In the genomic region with DNA sequence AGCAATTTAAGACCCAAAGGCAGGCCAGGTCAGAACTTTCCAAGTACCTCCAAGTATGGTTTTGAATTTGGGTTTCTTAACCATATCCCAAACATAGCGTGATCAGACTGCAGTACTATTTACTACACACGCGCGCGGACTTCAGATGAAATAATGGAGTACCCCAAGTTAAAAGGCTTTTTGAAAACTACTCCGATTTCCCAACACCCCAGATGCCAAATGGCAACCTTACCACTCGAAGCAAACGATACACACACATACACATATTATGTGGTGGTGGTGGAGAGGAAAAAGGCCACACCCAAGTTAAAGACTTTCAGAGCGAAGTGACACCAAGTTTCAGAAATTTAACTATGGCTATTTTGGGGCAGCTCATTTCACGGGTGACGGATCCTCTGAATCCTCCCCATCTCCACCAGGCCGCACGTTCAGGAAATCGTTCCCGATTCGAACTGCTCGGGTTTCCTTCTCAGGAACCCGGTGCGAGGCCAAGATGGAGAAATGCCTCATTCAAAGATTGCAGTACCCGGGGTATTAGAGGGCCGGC, we compare ENCODE assay signal across 8 mouse cellular contexts. TPM values are rescaled to one million over a fixed set of nuclear protein-coding genes. Genes with fewer than 3 reads are reported as not detected.
A peak's percentile ranks its signal among the peaks of the same experiment; 100 is the strongest.
DNase-seq lines count a peak whose midpoint lies in the region; ATAC-seq and TF ChIP-seq lines count a peak whose summit lies in the region.

No protein-coding gene starts in this region.

- H3K9me3 ChIP-seq in ES-Bruce4 (replicated peaks; ENCODE audit: control insufficient read depth, insufficient read depth, low read length, poor library complexity, severe bottlenecking), result no peaks in the 10 kb centered on the region
- H3K9me3 ChIP-seq in embryonic facial prominence, embryonic 13.5 days, result no peaks in the 10 kb centered on the region
- no peaks in the 10 kb centered on the region for H3K9me3 ChIP-seq in intestine, embryonic 14.5 days (ENCODE audit: control insufficient read depth, low read length)
- H3K9me3 ChIP-seq in midbrain, embryonic 14.5 days (ENCODE audit: control insufficient read depth, low read length), result no peaks in the 10 kb centered on the region

- no peaks in the 10 kb centered on the region for H3K36me3 ChIP-seq in kidney, adult 2 months (ENCODE audit: control insufficient read depth, insufficient read depth, low read length)
- peaks cover 3% of the 10 kb centered on the region; the same call in 1 of the 2 replicates for H3K36me3 ChIP-seq in ES-Bruce4 (ENCODE audit: control insufficient read depth, insufficient read depth, low read length, poor library complexity, severe bottlenecking)
- H3K36me3 ChIP-seq in embryonic facial prominence, embryonic 13.5 days, result no peaks in the 10 kb centered on the region
- no peaks in the 10 kb centered on the region for H3K36me3 ChIP-seq in intestine, embryonic 14.5 days (ENCODE audit: control insufficient read depth, insufficient read depth, low read length)
- no peaks in the 10 kb centered on the region for H3K36me3 ChIP-seq in midbrain, embryonic 14.5 days (ENCODE audit: control insufficient read depth, insufficient read depth, low read length)

- peak overlapping the region; percentile 92 for H3K4me3 ChIP-seq in kidney, adult 2 months (ENCODE audit: insufficient read depth, low read depth, low read length)
- peak overlapping the region; percentile 87 for H3K4me3 ChIP-seq in ES-Bruce4 (ENCODE audit: low read depth, low read length)
- H3K4me3 ChIP-seq in embryonic facial prominence, embryonic 13.5 days, result peak overlapping the region; percentile 99
- peak overlapping the region; percentile 94 for H3K4me3 ChIP-seq in intestine, embryonic 14.5 days (ENCODE audit: low read depth, low read length)
- H3K4me3 ChIP-seq in midbrain, embryonic 14.5 days (replicated peaks; ENCODE audit: low read depth, low read length), result peak overlapping the region; percentile 99

- peak overlapping the region; percentile 72 for H3K9ac ChIP-seq in ES-Bruce4 (ENCODE audit: low read depth, poor library complexity, severe bottlenecking)
- H3K9ac ChIP-seq in embryonic facial prominence, embryonic 13.5 days, result peak overlapping the region; percentile 97
- H3K9ac ChIP-seq in intestine, embryonic 14.5 days (ENCODE audit: low read length), result peak overlapping the region; percentile 94
- H3K9ac ChIP-seq in midbrain, embryonic 14.5 days (replicated peaks; ENCODE audit: low read length), result peak overlapping the region; percentile 95

- DNase-seq in kidney, adult 2 months, result no peak
- DNase-seq in kidney, postnatal 14 days, result no peak
- DNase-seq in intestine, embryonic 14.5 days (ENCODE audit: low spot score), result no peak
- DNase-seq in midbrain, embryonic 14.5 days, result peak; percentile 6
- DNase-seq in frontal cortex, postnatal 14 days (ENCODE audit: low spot score in 2 of 2), result no peak
- no peak for DNase-seq in layer of hippocampus, postnatal 25 days (ENCODE audit: extremely low spot score in 1 of 2, low spot score in 1 of 2)

- no peak for TF ChIP-seq EP300 in ES-Bruce4 (IDR thresholded peaks at IDR 0.05; ENCODE audit: insufficient read depth, low read depth, low read length)

- no peak overlapping the region for H3K27ac ChIP-seq in kidney, adult 2 months (ENCODE audit: insufficient read depth, low read depth, low read length)
- H3K27ac ChIP-seq in ES-Bruce4 (ENCODE audit: insufficient read depth, low read length), result no peak overlapping the region
- peak overlapping the region; percentile 87 for H3K27ac ChIP-seq in embryonic facial prominence, embryonic 13.5 days
- peak overlapping the region; percentile 68; the same call in 1 of the 2 replicates for H3K27ac ChIP-seq in intestine, embryonic 14.5 days (ENCODE audit: low read depth)
- H3K27ac ChIP-seq in midbrain, embryonic 14.5 days (replicated peaks; ENCODE audit: low read depth, low read length), result peak overlapping the region; percentile 71

- 3% methylated on average over 21 of the region's 21 CpGs for WGBS in kidney, adult 2 months
- 2% methylated on average over 21 of the region's 21 CpGs for WGBS in embryonic facial prominence, embryonic 13.5 days
- WGBS in intestine, embryonic 14.5 days, result 3% methylated on average over 21 of the region's 21 CpGs
- 7% methylated on average over 21 of the region's 21 CpGs for WGBS in midbrain, embryonic 14.5 days

- TF ChIP-seq CTCF in kidney, adult 2 months (conservative IDR thresholded peaks at IDR 0.05; ENCODE audit: insufficient read depth, insufficient read length, low read depth, low read length), result no peak
- no peak for TF ChIP-seq CTCF in ES-Bruce4 (IDR thresholded peaks at IDR 0.05; ENCODE audit: low read depth, low read length)

- H3K4me1 ChIP-seq in kidney, adult 2 months (ENCODE audit: control insufficient read depth, insufficient read depth, low read length), result peaks cover 4% of the 10 kb centered on the region; the same call in 1 of the 2 replicates
- no peaks in the 10 kb centered on the region for H3K4me1 ChIP-seq in ES-Bruce4 (ENCODE audit: control insufficient read depth, insufficient read depth, low read length)
- H3K4me1 ChIP-seq in embryonic facial prominence, embryonic 13.5 days, result peaks cover 11% of the 10 kb centered on the region
- peaks cover 6% of the 10 kb centered on the region; the same call in 1 of the 2 replicates for H3K4me1 ChIP-seq in intestine, embryonic 14.5 days (replicated peaks; ENCODE audit: control insufficient read depth, insufficient read depth, low read length)
- H3K4me1 ChIP-seq in midbrain, embryonic 14.5 days (ENCODE audit: control insufficient read depth, insufficient read depth, low read length), result peaks cover 13% of the 10 kb centered on the region

- no peak for ATAC-seq in embryonic facial prominence, embryonic 13.5 days (ENCODE audit: insufficient number of reproducible peaks, insufficient read depth, low FRiP score, low TSS enrichment, low read depth)
- ATAC-seq in intestine, embryonic 14.5 days (replicated peaks; ENCODE audit: low FRiP score, low TSS enrichment, low read depth), result no peak
- no peak for ATAC-seq in midbrain, embryonic 14.5 days (ENCODE audit: low FRiP score, low TSS enrichment)

- peak overlapping the region; percentile 74 for H3K4me2 ChIP-seq in embryonic facial prominence, embryonic 13.5 days
- peak overlapping the region; percentile 86 for H3K4me2 ChIP-seq in intestine, embryonic 14.5 days (ENCODE audit: low read length)
- H3K4me2 ChIP-seq in midbrain, embryonic 14.5 days (ENCODE audit: low read length), result peak overlapping the region; percentile 85

- TF ChIP-seq POLR2A in kidney, adult 2 months (IDR thresholded peaks at IDR 0.05; ENCODE audit: low read depth, low read length), result no peak
- TF ChIP-seq POLR2A in ES-Bruce4 (IDR thresholded peaks at IDR 0.05; ENCODE audit: insufficient read depth, low read length), result no peak

- H3K27me3 ChIP-seq in kidney, adult 2 months (replicated peaks; ENCODE audit: control insufficient read depth, insufficient read depth, low read length), result no peaks in the 10 kb centered on the region
- no peaks in the 10 kb centered on the region for H3K27me3 ChIP-seq in ES-Bruce4 (ENCODE audit: control insufficient read depth, insufficient read depth, low read length, poor library complexity, severe bottlenecking)
- no peaks in the 10 kb centered on the region for H3K27me3 ChIP-seq in embryonic facial prominence, embryonic 13.5 days
- H3K27me3 ChIP-seq in intestine, embryonic 14.5 days (replicated peaks; ENCODE audit: control insufficient read depth, insufficient read depth, low read length), result no peaks in the 10 kb centered on the region
- no peaks in the 10 kb centered on the region for H3K27me3 ChIP-seq in midbrain, embryonic 14.5 days (ENCODE audit: control insufficient read depth, insufficient read depth, low read length)

RNA-seq across cellular contexts. Expression of a gene that starts 0.9 kb away (rescaled TPM):
- 37.3 and 46.9 TPM in 2 replicates for polyA plus RNA-seq in kidney, adult 2 months (2012; rRNA removed)
- polyA plus RNA-seq in ES-Bruce4 (2011; ENCODE audit: insufficient read depth, insufficient read length, low read depth, missing spikeins), result 175 and 195 TPM in 2 replicates
- 153 and 158 TPM in 2 replicates for polyA plus RNA-seq in embryonic facial prominence, embryonic 13.5 days (2015; fragmentation: Nextera tagmentation; extraction: Ambion mirVana)
- 128 and 139 TPM in 2 replicates for polyA plus RNA-seq in intestine, embryonic 14.5 days (2014; fragmentation: Nextera tagmentation; extraction: Ambion mirVana)
- polyA plus RNA-seq in midbrain, embryonic 14.5 days (2014; fragmentation: Nextera tagmentation; extraction: Ambion mirVana), result 130 and 162 TPM in 2 replicates
- 100 to 1,000 TPM; 259 to 279 TPM for total RNA-seq in layer of hippocampus, postnatal 25 days (2021)

Comparison
In these comparisons a context has a peak if more than half of its experiments do, and no peak if none do; other contexts are left out.
1. H3K27ac ChIP-seq: peak in embryonic facial prominence, embryonic 13.5 days (single experiment), intestine, embryonic 14.5 days (single experiment) and midbrain, embryonic 14.5 days (single experiment); none in kidney, adult 2 months (single experiment) and ES-Bruce4 (single experiment).
2. Peak in every context shown above with its lines, with median percentiles within 50 percentile points of each other: H3K4me3 ChIP-seq, H3K9ac ChIP-seq and H3K4me2 ChIP-seq.